Mouse (Mus musculus) heart, adult 2 months (tissue): ENCODE data around the gene Samd4. TPM values are rescaled to one million over a fixed set of nuclear protein-coding genes. Genes with fewer than 3 reads are reported as not detected.

Source experiments
- DNase-seq, 2 experiments: peaks; one replicate each; pipeline ENCODE4 v3.0.0; 2021
- H3K27ac ChIP-seq: fragments of 200-600 bp; 2 replicates; pipeline ENCODE4 v1.8.1; 2022
- H3K27me3 ChIP-seq: fragments of 200-500 bp; 2 replicates; pipeline ENCODE4 v1.6.1; 2012; ENCODE audit warnings: mild to moderate bottlenecking, low read length, inconsistent platforms, mixed read lengths; ENCODE audit not compliant: control insufficient read depth, insufficient read depth
- H3K36me3 ChIP-seq: fragments of 200-500 bp; 2 replicates; pipeline ENCODE4 v1.6.1; 2012; ENCODE audit warnings: low read length, inconsistent platforms; ENCODE audit not compliant: control insufficient read depth, insufficient read depth
- H3K4me1 ChIP-seq: fragments of 200-500 bp; 2 replicates; pipeline ENCODE4 v1.6.1; 2011; ENCODE audit warnings: low read length; ENCODE audit not compliant: control insufficient read depth, insufficient read depth
- H3K4me3 ChIP-seq: fragments of 200-600 bp; 2 replicates; pipeline ENCODE4 v1.8.1; 2022
- H3K79me2 ChIP-seq: fragments of 200-500 bp; replicated peaks from 2 replicates; pipeline ENCODE4 v1.6.1; 2012; ENCODE audit warnings: mild to moderate bottlenecking, inconsistent platforms, low read length, moderate library complexity, mixed read lengths; ENCODE audit not compliant: control insufficient read depth, insufficient read depth
- H3K9ac ChIP-seq: fragments of 200-500 bp; 2 replicates; pipeline ENCODE4 v1.6.1; 2012; ENCODE audit warnings: low read depth, mild to moderate bottlenecking, control low read depth, inconsistent platforms, low read length, mixed read lengths
- CTCF ChIP-seq: fragments of 200-600 bp; IDR thresholded peaks from 2 replicates; pipeline ENCODE4 v1.8.1; 2022; ENCODE audit warnings: antibody characterized with exemption, mild to moderate bottlenecking, moderate library complexity
- EP300 ChIP-seq: fragments of 200-500 bp; IDR thresholded peaks from 2 replicates; pipeline ENCODE4 v1.6.1; 2011; ENCODE audit warnings: low read depth, low read length, control low read depth; ENCODE audit not compliant: insufficient read depth
- POLR2A ChIP-seq: fragments of 200-500 bp; IDR thresholded peaks from 2 replicates; pipeline ENCODE4 v1.6.1; 2011; ENCODE audit warnings: mild to moderate bottlenecking, low read depth, low read length, control low read depth; ENCODE audit not compliant: insufficient read depth
- WGBS: fragments of 180-500 bp; shearing (Covaris S2); methylation state at CpG from one replicate; pipeline ENCODE4 v1.1.7; 2018; 5-methylcytosine and 5-hydroxymethylcytosine counted together
- intact Hi-C: fragments of 180-260 bp; cut with DNase I; formaldehyde crosslinking; loops from one replicate; pipeline ENCODE4 v1.15.1; 2025
- polyA plus RNA-seq: library from polyadenylated mRNA; depleted of rRNA; stranded (reverse); fragments of >200 nt; gene quantifications from 2 replicates; pipeline ENCODE4 v1.2.3, GENCODE M21; 2012
- total RNA-seq, 2 experiments: library from RNA; stranded (reverse); gene quantifications; 2 replicates each; pipeline ENCODE4 v1.2.3; 2021

Gene Samd4
- total and polyA plus RNA-seq, 3 experiments, result 23.8 to 62.3 (median 51.7) TPM

DNA sequence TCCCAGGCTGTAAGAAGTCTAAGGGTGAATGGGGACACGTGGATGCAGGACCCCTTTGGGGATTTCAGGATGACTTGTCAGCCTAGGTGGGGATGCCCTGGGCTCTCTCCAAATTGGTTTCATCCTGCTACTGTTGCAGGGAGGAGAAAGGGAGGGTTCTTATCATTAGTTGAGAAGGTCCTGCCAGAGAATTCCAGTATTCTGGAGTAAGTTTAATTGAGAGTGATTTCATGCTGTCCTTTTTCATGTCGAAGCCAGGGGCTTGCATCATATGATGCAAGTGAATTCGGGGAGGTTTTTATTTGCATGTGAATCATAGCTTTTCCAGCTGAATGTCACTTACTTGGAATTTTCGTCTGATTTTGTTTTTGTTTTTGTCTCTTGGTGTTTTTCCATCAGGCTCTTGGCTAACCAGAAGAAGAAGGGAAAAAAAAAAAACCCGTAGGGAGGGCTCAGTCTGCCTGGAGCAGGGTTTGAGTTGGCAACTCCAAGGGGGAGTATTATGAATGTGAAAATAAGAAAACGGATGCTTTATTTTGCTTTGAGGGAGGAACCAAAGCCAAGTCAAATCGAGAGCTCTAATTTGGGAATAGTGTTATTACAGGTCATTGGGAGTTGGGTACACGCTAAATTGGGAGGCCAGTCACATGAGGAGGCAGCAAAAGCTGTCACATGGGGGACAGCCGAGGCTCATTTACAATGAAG lies 116.8 kb downstream of the Samd4 start:
- Histone ChIP-seq H3K36me3 (peaks cover 3% of the 10 kb centered on the region; the same call in 1 of the 2 replicates), H3K27me3 (no peaks in the 10 kb centered on the region), H3K79me2 (no peaks in the 10 kb centered on the region; the same call in 1 of the 2 replicates), H3K9ac (no peak overlapping the region; the same call in 1 of the 2 replicates), H3K27ac (peak overlapping the region; percentile 86), H3K4me1 (peaks cover 13% of the 10 kb centered on the region), H3K4me3 (peak overlapping the region; percentile 24; the same call in 1 of the 2 replicates)
- TF ChIP-seq CTCF (no peak), EP300 (peak; percentile 72; the same call in 1 of the 2 replicates)
- DNase-seq, result peak; percentile 49 to 59
- WGBS, result 18% methylated on average over 9 of the region's 9 CpGs
- intact Hi-C loops, result loop anchor here (1.0 to 5.0 kb wide), 3 partner anchors 52 to 117 kb away; partner anchors contain the start of gene Samd4

DNA sequence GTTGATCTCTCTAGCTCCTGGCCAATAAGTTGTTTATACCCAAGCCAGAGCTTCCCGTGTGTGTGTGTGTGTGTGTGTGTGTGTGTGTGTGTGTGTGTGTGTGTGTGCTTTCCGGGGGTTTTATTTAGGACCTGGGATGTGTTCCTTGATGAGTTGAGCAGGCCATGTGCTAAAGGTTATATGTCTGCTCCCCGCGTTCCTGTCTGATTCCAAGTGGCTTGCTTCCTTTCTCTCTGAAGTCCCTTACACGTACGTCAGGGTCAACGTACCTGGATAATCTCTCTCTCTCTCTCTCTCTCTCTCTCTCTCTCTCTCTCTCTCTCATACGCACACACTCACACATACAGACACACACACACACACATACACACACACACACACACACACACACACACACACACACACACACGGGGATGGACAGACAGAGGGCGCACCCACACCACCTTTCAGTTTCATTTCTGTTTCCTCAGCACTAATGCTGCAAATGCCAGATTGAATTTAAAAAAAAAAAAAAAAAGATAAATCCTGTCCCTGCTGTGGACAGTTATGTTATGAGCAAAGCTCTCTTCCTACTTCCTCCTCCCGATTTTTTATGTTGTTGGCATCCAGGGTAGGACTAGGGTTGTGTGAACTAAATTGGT lies 117.6 kb downstream of the Samd4 start:
- Histone ChIP-seq H3K27me3 (no peaks in the 10 kb centered on the region), H3K36me3 (peaks cover 3% of the 10 kb centered on the region; the same call in 1 of the 2 replicates), H3K9ac (peak overlapping the region; percentile 53), H3K79me2 (no peaks in the 10 kb centered on the region; the same call in 1 of the 2 replicates), H3K4me3 (0 out of 2 replicates have a peak overlapping the region, but pooled peaks have one; percentile 11), H3K4me1 (peaks cover 13% of the 10 kb centered on the region), H3K27ac (peak overlapping the region; percentile 86)
- intact Hi-C loops, result loop anchor here (1.0 to 2.0 kb wide), 2 partner anchors 87 to 118 kb away; partner anchors contain the start of gene Samd4
- DNase-seq, result peak; percentile 47 to 57
- WGBS, result 33% methylated on average over 11 of the region's 11 CpGs
- TF ChIP-seq CTCF (0 out of 2 replicates have a peak, but pooled peaks have one; percentile 12), EP300 (no peak), POLR2A (no peak; the same call in 1 of the 2 replicates)

DNA sequence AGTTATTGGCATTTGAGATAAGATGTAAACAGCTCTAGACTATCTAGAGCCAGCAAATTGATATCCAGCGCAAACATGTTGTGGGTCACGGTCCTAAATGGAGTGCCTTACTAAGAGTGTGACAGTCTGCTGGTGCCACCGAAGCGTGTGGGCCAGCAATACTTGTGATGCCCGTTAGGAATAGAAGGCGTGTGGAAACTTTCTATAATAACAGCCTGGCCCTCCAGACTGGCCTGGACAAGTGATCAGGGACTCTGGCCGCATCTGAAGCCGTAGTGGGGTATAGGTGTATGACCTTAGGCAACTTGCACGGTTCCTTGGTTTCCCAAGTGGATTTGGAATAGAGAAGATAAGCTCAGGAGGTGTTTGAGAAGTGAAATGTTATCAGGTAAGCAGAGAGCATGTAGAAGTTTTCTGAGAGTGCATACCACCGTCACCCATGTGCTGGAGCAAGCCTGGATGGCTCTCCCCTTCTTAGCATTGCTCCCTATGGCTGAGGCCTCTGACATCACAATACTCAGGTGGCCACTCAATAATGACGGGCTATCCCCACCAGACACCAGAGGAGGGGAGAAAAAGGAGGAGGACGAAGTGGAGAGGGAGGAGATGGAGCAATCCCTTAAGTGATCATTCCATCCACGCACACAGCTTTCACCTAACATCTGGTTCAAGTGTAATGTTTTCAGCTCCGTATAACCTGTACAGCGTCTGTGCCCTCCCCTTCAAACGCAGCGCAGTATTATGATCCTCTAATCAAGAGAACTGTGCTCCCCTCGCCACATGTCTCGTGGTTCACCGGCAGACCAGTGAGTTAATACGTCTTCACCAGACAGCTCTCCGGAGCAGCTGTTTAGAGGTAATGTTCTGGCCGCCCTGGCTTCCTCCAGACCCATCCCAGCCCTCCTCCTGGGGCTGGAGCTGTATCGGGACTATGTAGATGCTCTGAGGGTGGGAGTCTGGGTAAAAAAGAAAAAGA lies 118.4 kb downstream of the Samd4 start:
- WGBS, result 69% methylated on average over 24 of the region's 24 CpGs
- no peak for DNase-seq
- Histone ChIP-seq H3K9ac (peak overlapping the region; percentile 32), H3K36me3 (peaks cover 3% of the 10 kb centered on the region; the same call in 1 of the 2 replicates), H3K27ac (peak overlapping the region; percentile 86), H3K27me3 (no peaks in the 10 kb centered on the region), H3K4me1 (peaks cover 15% of the 10 kb centered on the region), H3K79me2 (no peaks in the 10 kb centered on the region), H3K4me3 (0 out of 2 replicates have a peak overlapping the region, but pooled peaks have one; percentile 11)
- intact Hi-C loops, result loop anchor here (1.0 to 2.0 kb wide), 2 partner anchors 86 to 119 kb away; partner anchors contain the start of gene Samd4
- TF ChIP-seq CTCF, result no peak
- TF ChIP-seq POLR2A, result no peak
- no peak for TF ChIP-seq EP300

DNA sequence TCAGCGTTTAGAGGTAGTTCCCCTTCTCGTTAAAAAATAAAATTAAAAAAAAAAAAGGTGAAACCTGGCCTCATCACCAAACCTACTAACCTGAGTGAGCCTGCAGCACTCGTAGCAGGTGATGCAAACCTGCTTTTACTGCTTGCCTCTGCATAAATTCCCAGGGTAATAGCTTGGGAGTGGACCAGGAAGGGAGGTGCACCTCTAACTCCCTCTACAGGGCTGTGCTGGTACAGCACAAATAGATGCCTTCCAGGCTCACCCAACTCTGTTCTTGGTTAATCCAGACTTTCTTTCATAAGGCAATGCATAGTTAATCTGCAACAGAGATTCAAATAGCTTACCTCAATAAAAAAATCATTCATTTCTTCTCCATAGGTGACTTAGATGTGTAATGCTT lies 121.5 kb downstream of the Samd4 start:
- WGBS, result 34% methylated on average over 3 of the region's 3 CpGs
- Histone ChIP-seq H3K79me2 (no peaks in the 10 kb centered on the region), H3K27me3 (no peaks in the 10 kb centered on the region), H3K4me1 (peaks cover 10% of the 10 kb centered on the region), H3K36me3 (peaks cover 3% of the 10 kb centered on the region; the same call in 1 of the 2 replicates), H3K4me3 (no peak overlapping the region), H3K9ac (no peak overlapping the region), H3K27ac (no peak overlapping the region)
- intact Hi-C loops, result no loop called here
- no peak for DNase-seq
- peak; percentile 75 for TF ChIP-seq CTCF
- no peak for TF ChIP-seq EP300
